Mouse (Mus musculus) small intestine, adult 2 months (tissue): ENCODE data around the gene Caps2.
"Not testable (repeated sequence)": the region's sequence is repeated elsewhere in the genome, so short reads cannot be mapped to it uniquely, and the experiment has no call there.

Experiments used
- CTCF ChIP-seq: fragments of 200-500 bp; IDR thresholded peaks from 2 replicates; pipeline ENCODE4 v1.5.1; 2012; ENCODE audit warnings: low read depth, mild to moderate bottlenecking, control low read depth, inconsistent platforms, low read length, moderate library complexity, mixed read lengths; ENCODE audit not compliant: insufficient replicate concordance, insufficient read length; ENCODE audit errors: extremely low read depth
- POLR2A ChIP-seq: fragments of 200-500 bp; IDR thresholded peaks from 2 replicates; pipeline ENCODE4 v1.6.1; 2012; ENCODE audit warnings: low read depth, mild to moderate bottlenecking, control low read depth, inconsistent platforms, low read length, moderate library complexity

DNA sequence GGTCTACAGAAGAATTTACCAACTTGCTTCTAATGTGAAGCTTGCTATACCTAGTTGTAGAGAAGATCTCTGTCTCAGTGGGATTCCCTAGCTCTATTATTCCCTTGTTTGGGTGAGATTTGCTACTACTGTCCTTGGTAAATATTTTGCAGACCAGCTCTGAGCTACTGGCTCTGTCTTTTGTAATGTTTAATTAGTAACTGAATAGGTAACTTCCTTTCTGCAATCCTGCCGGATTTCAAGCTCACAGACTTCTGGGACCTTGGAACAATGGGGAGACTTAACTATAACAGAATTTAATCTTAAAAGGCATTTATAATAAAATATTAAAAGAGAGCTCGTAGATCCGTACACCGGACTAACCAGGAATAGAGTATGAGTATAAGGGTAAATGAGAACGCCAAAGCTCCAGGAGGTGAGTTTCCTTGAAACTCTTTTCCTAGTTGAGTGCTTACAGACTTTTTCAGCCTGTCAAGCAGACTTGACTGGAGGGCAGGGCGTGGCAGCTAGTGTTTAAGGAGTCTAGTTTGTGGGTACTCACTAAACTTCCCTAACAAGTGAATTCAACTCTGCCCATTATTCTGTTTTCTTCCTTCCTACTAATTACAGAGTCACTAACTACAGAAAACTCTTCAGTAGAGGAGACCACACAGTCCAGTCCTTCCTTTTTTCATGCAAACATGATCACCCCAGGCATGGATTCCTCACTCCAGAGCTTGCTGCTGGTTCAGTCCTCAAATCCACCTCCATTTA is 65.8 kb downstream of the Caps2 start:
- TF ChIP-seq POLR2A, CTCF: not testable (repeated sequence)
